Mouse (Mus musculus): ENCODE measurements around the gene Gemin7. TPM values are rescaled to one million over a fixed set of nuclear protein-coding genes. Genes with fewer than 3 reads are reported as not detected.
A peak's percentile ranks its signal among the peaks of the same experiment; 100 is the strongest.

Gemin7 gene
- polyA plus RNA-seq, 1 experiment from 2014 or later, result 138 TPM

DNA sequence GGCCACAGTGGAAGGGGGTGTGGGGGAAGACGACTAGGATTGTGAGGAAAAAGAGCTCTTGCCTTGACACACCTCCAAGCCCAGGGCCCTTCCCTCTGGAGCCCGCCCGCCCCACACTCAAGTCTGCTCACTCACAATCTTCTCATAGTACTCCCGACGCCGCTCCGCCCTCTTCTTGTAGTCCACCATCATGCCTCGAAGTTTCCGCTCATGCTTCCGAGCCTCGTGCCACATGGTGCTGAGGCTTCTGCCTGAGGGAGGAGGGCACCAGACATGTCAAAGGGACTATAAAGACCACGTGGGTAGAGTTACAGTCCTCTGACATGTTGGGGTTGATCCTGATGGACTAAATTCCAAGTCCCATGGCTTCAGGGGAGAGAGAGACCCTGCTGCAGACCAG lies 25.7 kb upstream of the Gemin7 start:
- H3K27ac ChIP-seq, result no peak overlapping the region
- H3K4me2 ChIP-seq (replicated peaks), result peak overlapping the region; percentile 98
- H3K4me3 ChIP-seq (replicated peaks), result peak overlapping the region; percentile 92
- no peaks in the 10 kb centered on the region for H3K27me3 ChIP-seq
- H3K4me1 ChIP-seq (replicated peaks), result peaks cover 36% of the 10 kb centered on the region
- H3K36me3 ChIP-seq, result peaks cover 41% of the 10 kb centered on the region
- 89% methylated on average over 12 of the region's 12 CpGs for WGBS
- H3K9me3 ChIP-seq, result no peaks in the 10 kb centered on the region
- no peak for ATAC-seq
- H3K9ac ChIP-seq (replicated peaks), result peak overlapping the region; percentile 98

- no peak overlapping the region for H3K9ac ChIP-seq (replicated peaks)
- peak; percentile 35 for ATAC-seq
- H3K9me3 ChIP-seq, result no peaks in the 10 kb centered on the region
- peaks cover 60% of the 10 kb centered on the region for H3K36me3 ChIP-seq
- H3K4me3 ChIP-seq (replicated peaks), result no peak overlapping the region
- peaks cover 36% of the 10 kb centered on the region for H3K4me1 ChIP-seq (replicated peaks)
- no peaks in the 10 kb centered on the region for H3K27me3 ChIP-seq
- 53% methylated on average over 5 of the region's 5 CpGs for WGBS
- H3K27ac ChIP-seq, result 0 out of 2 replicates have a peak overlapping the region, but pooled peaks have one; percentile 9
- H3K4me2 ChIP-seq (replicated peaks), result no peak overlapping the region
These were observed 23.2 kb upstream of the Gemin7 start for GRCm38 (mm10) chr7:19600562-19600961.

GRCm38 (mm10) chr7:19593061-19593730 lies 15.8 kb upstream of the Gemin7 start:
- ATAC-seq, result no peak
- H3K27me3 ChIP-seq, result no peaks in the 10 kb centered on the region
- no peaks in the 10 kb centered on the region for H3K4me1 ChIP-seq (replicated peaks)
- H3K9ac ChIP-seq (replicated peaks), result no peak overlapping the region; the same call in 1 of the 2 replicates
- WGBS, result 94% methylated on average over 10 of the region's 10 CpGs
- H3K4me3 ChIP-seq (replicated peaks), result no peak overlapping the region
- H3K27ac ChIP-seq, result no peak overlapping the region
- peaks cover 94% of the 10 kb centered on the region for H3K36me3 ChIP-seq
- H3K4me2 ChIP-seq (replicated peaks), result no peak overlapping the region
- no peaks in the 10 kb centered on the region for H3K9me3 ChIP-seq

- peak; percentile 54 for ATAC-seq
- no peaks in the 10 kb centered on the region for H3K9me3 ChIP-seq
- H3K9ac ChIP-seq (replicated peaks), result no peak overlapping the region
- no peak overlapping the region for H3K27ac ChIP-seq
- 71% methylated on average over 3 of the region's 3 CpGs for WGBS
- no peak overlapping the region for H3K4me3 ChIP-seq (replicated peaks)
- peaks cover 99% of the 10 kb centered on the region for H3K36me3 ChIP-seq
- H3K4me1 ChIP-seq (replicated peaks), result no peaks in the 10 kb centered on the region
- H3K4me2 ChIP-seq (replicated peaks), result no peak overlapping the region
- no peaks in the 10 kb centered on the region for H3K27me3 ChIP-seq
These were observed 12.5 kb upstream of the Gemin7 start for GRCm38 (mm10) chr7:19589917-19590316.

GRCm38 (mm10) chr7:19589207-19589606 lies 11.8 kb upstream of the Gemin7 start:
- no peak for ATAC-seq
- H3K4me3 ChIP-seq (replicated peaks), result no peak overlapping the region
- no peak overlapping the region for H3K9ac ChIP-seq (replicated peaks)
- no peak overlapping the region for H3K27ac ChIP-seq
- WGBS, result 53% methylated on average over 3 of the region's 3 CpGs
- H3K36me3 ChIP-seq, result peaks cover 100% of the 10 kb centered on the region
- H3K4me2 ChIP-seq (replicated peaks), result no peak overlapping the region
- no peaks in the 10 kb centered on the region for H3K9me3 ChIP-seq
- no peaks in the 10 kb centered on the region for H3K4me1 ChIP-seq (replicated peaks)
- no peaks in the 10 kb centered on the region for H3K27me3 ChIP-seq

DNA sequence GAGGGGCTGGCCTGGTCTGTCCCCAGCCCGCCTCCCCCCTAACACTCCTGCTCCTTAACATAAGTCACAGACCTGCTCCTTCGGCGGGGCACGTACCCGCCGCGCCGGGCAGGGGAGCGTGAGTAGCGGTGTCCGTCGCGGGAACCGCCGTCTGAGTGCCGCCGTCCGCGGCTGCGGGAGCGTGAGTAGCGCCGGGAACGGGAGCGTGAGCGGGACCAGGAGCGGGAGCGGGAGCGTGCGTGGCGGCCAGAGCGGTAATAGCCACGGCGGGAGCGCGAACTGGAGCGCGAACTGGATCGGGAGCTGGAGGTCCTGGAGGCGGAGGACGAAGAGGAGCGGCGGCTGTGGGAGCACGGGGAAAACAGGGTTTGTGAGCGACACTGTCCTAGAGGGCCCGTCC lies 8.9 kb upstream of the Gemin7 start:
- Histone ChIP-seq H3K9ac (replicated peaks) (no peak overlapping the region), H3K4me2 (replicated peaks) (no peak overlapping the region), H3K36me3 (peaks cover 97% of the 10 kb centered on the region), H3K27ac (no peak overlapping the region), H3K27me3 (no peaks in the 10 kb centered on the region), H3K9me3 (no peaks in the 10 kb centered on the region), H3K4me1 (replicated peaks) (no peaks in the 10 kb centered on the region), H3K4me3 (replicated peaks) (no peak overlapping the region)
- 78% methylated on average over 46 of the region's 46 CpGs for WGBS
- no peak for ATAC-seq

GRCm38 (mm10) chr7:19580634-19581033 lies 3.2 kb upstream of the Gemin7 start:
- no peak overlapping the region for H3K27ac ChIP-seq
- ATAC-seq, result no peak
- H3K27me3 ChIP-seq, result peaks cover 48% of the 10 kb centered on the region
- H3K9ac ChIP-seq (replicated peaks), result no peak overlapping the region
- WGBS, result 87% methylated on average over 8 of the region's 8 CpGs
- H3K4me2 ChIP-seq (replicated peaks), result no peak overlapping the region
- no peaks in the 10 kb centered on the region for H3K9me3 ChIP-seq
- peaks cover 10% of the 10 kb centered on the region for H3K4me1 ChIP-seq (replicated peaks)
- H3K4me3 ChIP-seq (replicated peaks), result no peak overlapping the region
- peaks cover 60% of the 10 kb centered on the region for H3K36me3 ChIP-seq

DNA sequence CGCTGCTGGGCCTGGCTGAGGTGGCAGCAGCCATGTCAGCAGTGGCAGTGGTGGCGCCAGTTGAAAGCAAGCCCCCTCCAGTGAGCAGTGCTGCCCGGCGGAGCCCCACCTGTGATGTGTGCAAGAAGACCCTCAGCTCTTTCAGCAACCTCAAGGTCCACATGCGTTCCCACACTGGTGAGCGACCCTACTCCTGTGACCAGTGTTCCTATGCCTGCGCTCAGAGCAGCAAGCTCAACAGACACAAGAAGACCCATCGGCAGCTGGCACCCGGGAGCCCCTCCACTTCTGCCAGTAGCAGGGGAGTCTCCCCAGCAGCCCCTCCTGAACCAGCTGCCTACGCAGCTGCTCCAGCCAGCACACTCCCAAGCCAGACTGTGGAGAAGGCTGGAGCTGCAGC lies 2.4 kb upstream of the Gemin7 start:
- Histone ChIP-seq H3K4me1 (replicated peaks) (peaks cover 10% of the 10 kb centered on the region), H3K9ac (replicated peaks) (no peak overlapping the region), H3K4me3 (replicated peaks) (no peak overlapping the region), H3K27ac (no peak overlapping the region), H3K9me3 (no peaks in the 10 kb centered on the region), H3K36me3 (peaks cover 51% of the 10 kb centered on the region), H3K27me3 (peaks cover 57% of the 10 kb centered on the region), H3K4me2 (replicated peaks) (no peak overlapping the region)
- ATAC-seq, result no peak
- 85% methylated on average over 10 of the region's 10 CpGs for WGBS

DNA sequence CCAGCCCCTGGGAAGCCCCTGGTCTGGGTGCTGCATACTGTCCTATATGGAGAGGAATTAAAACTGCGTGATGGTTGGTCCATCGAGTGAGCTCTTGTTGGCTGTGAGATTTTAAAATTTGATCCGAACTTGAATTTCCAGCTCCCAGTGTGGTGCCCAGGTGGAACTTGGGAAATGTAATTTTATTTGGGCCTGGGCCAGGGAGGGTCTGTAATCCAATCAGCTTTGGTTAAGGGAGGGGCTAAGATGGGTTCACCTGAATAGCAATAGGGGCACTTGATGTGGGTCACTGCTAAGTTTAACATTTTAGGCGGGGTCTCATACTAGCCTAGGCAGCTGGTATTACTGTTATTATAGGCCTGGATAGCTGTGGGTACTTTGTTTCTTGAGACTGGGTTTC lies 1.0 kb upstream of the Gemin7 start:
- Histone ChIP-seq H3K27ac (no peak overlapping the region), H3K4me3 (replicated peaks) (no peak overlapping the region), H3K36me3 (peaks cover 38% of the 10 kb centered on the region), H3K9me3 (no peaks in the 10 kb centered on the region), H3K9ac (replicated peaks) (no peak overlapping the region), H3K4me1 (replicated peaks) (peaks cover 18% of the 10 kb centered on the region), H3K4me2 (replicated peaks) (no peak overlapping the region), H3K27me3 (peaks cover 59% of the 10 kb centered on the region)
- no peak for ATAC-seq
- 69% methylated on average over 4 of the region's 4 CpGs for WGBS

- no peak for ATAC-seq
- 17% methylated on average over 10 of the region's 10 CpGs for WGBS
- H3K36me3 ChIP-seq, result peaks cover 34% of the 10 kb centered on the region
- no peaks in the 10 kb centered on the region for H3K9me3 ChIP-seq
- H3K4me2 ChIP-seq (replicated peaks), result peak overlapping the region; percentile 51
- H3K4me3 ChIP-seq (replicated peaks), result 0 out of 2 replicates have a peak overlapping the region, but pooled peaks have one; percentile 28
- peaks cover 59% of the 10 kb centered on the region for H3K27me3 ChIP-seq
- no peak overlapping the region for H3K27ac ChIP-seq
- H3K9ac ChIP-seq (replicated peaks), result no peak overlapping the region; the same call in 1 of the 2 replicates
- peaks cover 18% of the 10 kb centered on the region for H3K4me1 ChIP-seq (replicated peaks)
These were observed 551 bp upstream of the Gemin7 start for GRCm38 (mm10) chr7:19577877-19578414.

DNA sequence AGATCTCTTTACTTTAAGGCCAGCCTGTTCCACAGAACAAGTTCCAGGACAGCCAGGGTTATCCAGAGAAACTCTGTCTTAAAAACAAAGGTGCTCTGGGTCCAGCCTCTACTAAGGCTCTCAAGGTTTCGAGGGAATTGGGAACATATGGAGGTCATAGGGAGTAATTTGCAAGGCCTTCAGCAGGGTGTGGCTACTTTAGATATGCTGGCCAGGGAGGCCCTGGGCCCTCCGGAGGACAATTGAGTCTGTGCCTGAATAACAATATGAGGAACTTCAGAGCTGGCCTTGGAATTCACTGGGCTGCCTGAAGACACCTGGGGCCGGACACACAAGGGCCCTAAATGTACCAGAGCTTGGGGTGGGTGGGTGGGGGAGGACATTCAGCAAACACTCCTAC lies 1.8 kb downstream of the Gemin7 start:
- H3K27ac ChIP-seq, result no peak overlapping the region
- peaks cover 32% of the 10 kb centered on the region for H3K4me1 ChIP-seq (replicated peaks)
- no peak for ATAC-seq
- no peak overlapping the region for H3K4me3 ChIP-seq (replicated peaks)
- peaks cover 12% of the 10 kb centered on the region for H3K36me3 ChIP-seq
- peaks cover 59% of the 10 kb centered on the region for H3K27me3 ChIP-seq
- WGBS, result 72% methylated on average over 3 of the region's 3 CpGs
- no peak overlapping the region for H3K4me2 ChIP-seq (replicated peaks)
- no peak overlapping the region for H3K9ac ChIP-seq (replicated peaks)
- no peaks in the 10 kb centered on the region for H3K9me3 ChIP-seq

DNA sequence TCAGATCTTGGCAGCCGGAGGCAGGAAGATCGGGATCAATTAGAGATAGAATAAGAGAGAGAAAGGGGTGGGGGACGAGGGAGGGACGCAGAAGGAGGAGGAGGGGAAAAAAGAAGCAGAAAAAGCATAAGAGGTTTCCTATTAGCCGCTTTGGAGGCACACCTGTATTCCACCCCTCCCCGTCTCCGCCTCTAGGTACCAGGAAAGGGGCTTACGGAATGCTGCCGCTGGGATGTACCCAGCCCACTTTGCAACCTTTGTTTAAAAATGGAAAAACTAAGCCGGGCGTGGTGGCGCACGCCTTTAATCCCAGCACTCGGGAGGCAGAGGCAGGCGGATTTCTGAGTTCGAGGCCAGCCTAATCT lies 3.6 kb downstream of the Gemin7 start:
- H3K9ac ChIP-seq (replicated peaks), result peak overlapping the region; percentile 84
- 29% methylated on average over 16 of the region's 16 CpGs for WGBS
- H3K27me3 ChIP-seq, result peaks cover 43% of the 10 kb centered on the region
- peak overlapping the region; percentile 74; the same call in 1 of the 2 replicates for H3K27ac ChIP-seq
- H3K36me3 ChIP-seq, result peaks cover 15% of the 10 kb centered on the region
- peak overlapping the region; percentile 83 for H3K4me2 ChIP-seq (replicated peaks)
- peak; percentile 7; the same call in 1 of the 2 replicates for ATAC-seq
- no peaks in the 10 kb centered on the region for H3K9me3 ChIP-seq
- H3K4me1 ChIP-seq (replicated peaks), result peaks cover 32% of the 10 kb centered on the region
- peak overlapping the region; percentile 77 for H3K4me3 ChIP-seq (replicated peaks)

All from midbrain, embryonic 13.5 days (tissue).